Mouse (Mus musculus) liver, postnatal 0 days (tissue): Measurements from ENCODE around the gene Themis. TPM values are rescaled to one million over a fixed set of nuclear protein-coding genes. Genes with fewer than 3 reads are reported as not detected.

Experiments
- ATAC-seq: fragments of 200-750 bp; cut with Nextera tagmentation; 2 replicates; pipeline ENCODE4 v1.8.0; 2017; ENCODE audit warnings: mild to moderate bottlenecking, moderate library complexity
- DNase-seq: peaks from one replicate; pipeline ENCODE4 v3.0.0-alpha.2; 2016
- H3K27ac ChIP-seq: fragments of 300-500 bp; sonication (generic); 2 replicates; pipeline ENCODE4 v1.5.1; 2014; ENCODE audit warnings: antibody characterized with exemption, moderate library complexity, mild to moderate bottlenecking, low read depth
- H3K27me3 ChIP-seq: fragments of 300-500 bp; sonication (generic); 2 replicates; pipeline ENCODE4 v1.6.1; 2014; ENCODE audit warnings: low read length, control low read depth, mixed read lengths; ENCODE audit not compliant: insufficient read depth
- H3K36me3 ChIP-seq: fragments of 300-500 bp; sonication (generic); replicated peaks from 2 replicates; pipeline ENCODE4 v1.6.1; 2014; ENCODE audit warnings: mild to moderate bottlenecking, control low read depth, low read length, moderate library complexity, mixed read lengths; ENCODE audit not compliant: insufficient read depth
- H3K4me1 ChIP-seq: fragments of 300-500 bp; sonication (generic); 2 replicates; pipeline ENCODE4 v1.6.1; 2014; ENCODE audit warnings: antibody characterized with exemption, mild to moderate bottlenecking, control low read depth; ENCODE audit not compliant: insufficient read depth
- H3K4me2 ChIP-seq: fragments of 300-500 bp; sonication (generic); 2 replicates; pipeline ENCODE4 v1.6.1; 2014; ENCODE audit warnings: low read depth, mild to moderate bottlenecking, low read length, moderate library complexity, mixed read lengths
- H3K4me3 ChIP-seq: fragments of 300-500 bp; sonication (generic); 2 replicates; pipeline ENCODE4 v1.5.1; 2014; ENCODE audit warnings: low read depth, low read length
- H3K9ac ChIP-seq: fragments of 300-500 bp; sonication (generic); replicated peaks from 2 replicates; pipeline ENCODE4 v1.6.1; 2014; ENCODE audit warnings: mild to moderate bottlenecking, moderate library complexity
- H3K9me3 ChIP-seq: fragments of 300-500 bp; sonication (generic); 2 replicates; pipeline ENCODE4 v1.6.1; 2016; ENCODE audit warnings: mild to moderate bottlenecking, control low read depth, low read length, mixed read lengths
- CTCF ChIP-seq: sonication (generic); IDR thresholded peaks from 2 replicates; pipeline ENCODE4 v1.5.1; 2016; ENCODE audit warnings: antibody characterized with exemption, low read depth
- EP300 ChIP-seq: IDR thresholded peaks from 2 replicates; pipeline ENCODE4 v1.6.1; 2016; ENCODE audit warnings: antibody characterized with exemption, low read depth, mild to moderate bottlenecking
- WGBS: fragments of 180-500 bp; shearing (Covaris S2); extraction: QIAGEN DNeasy Blood & Tissue Kit; methylation state at CpG from one replicate; pipeline ENCODE4 v1.1.7; 2014; ENCODE audit not compliant: insufficient replicate concordance; 5-methylcytosine and 5-hydroxymethylcytosine counted together
- polyA plus RNA-seq: library from polyadenylated mRNA; unstranded; fragments of >200 nt; fragmentation: Nextera tagmentation; extraction: Ambion mirVana; gene quantifications from 2 replicates; pipeline ENCODE4 v1.2.1, GENCODE M21; 2015

The Themis gene
- polyA plus RNA-seq, result not detected in 2 replicates

DNA sequence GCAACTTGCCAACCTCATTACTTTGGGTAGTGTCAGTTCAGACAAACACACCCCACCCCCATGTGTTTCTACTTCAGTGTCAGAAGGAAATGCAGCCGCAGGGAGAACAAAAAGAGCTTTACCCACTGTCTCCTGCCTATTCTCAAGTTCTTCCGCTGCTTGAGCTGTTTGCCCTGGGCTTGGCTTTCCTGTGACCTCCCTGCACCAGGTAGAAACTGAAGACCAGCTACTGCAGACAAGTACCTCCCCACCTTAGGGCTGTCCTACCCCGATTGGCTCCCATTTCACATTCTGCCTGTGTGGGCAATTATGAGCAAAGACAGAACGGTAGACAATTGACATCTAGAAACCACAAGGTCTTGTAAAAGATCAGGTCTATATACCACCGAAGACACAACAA, at the start of gene Themis:
TSS of gene Themis (plus strand) at position 100 of the 400 bp plus-strand sequence.
- TF ChIP-seq EP300 (no peak), CTCF (no peak)
- no peak within 1 kb of the TSS for H3K9ac ChIP-seq
- no peak within 1 kb of the TSS for H3K4me2 ChIP-seq
- H3K4me3 ChIP-seq, result no peak within 1 kb of the TSS
- no peaks in the 10 kb centered on the region for H3K27me3 ChIP-seq
- DNase-seq (no peak), ATAC-seq (no peak)
- H3K9me3 ChIP-seq, result no peaks in the 10 kb centered on the region
- H3K36me3 ChIP-seq, result no peaks in the 10 kb centered on the region
- H3K27ac ChIP-seq, result no peak within 1 kb of the TSS
- WGBS, result 53% methylated on average over 5 of the region's 5 CpGs
- no peaks in the 10 kb centered on the region for H3K4me1 ChIP-seq

GRCm38 (mm10) chr10:28619415-28619814, 48.7 kb upstream of the Themis start:
- Histone ChIP-seq H3K9ac (no peak overlapping the region), H3K4me1 (no peaks in the 10 kb centered on the region), H3K36me3 (no peaks in the 10 kb centered on the region), H3K4me3 (no peak overlapping the region), H3K9me3 (no peaks in the 10 kb centered on the region), H3K27me3 (no peaks in the 10 kb centered on the region), H3K4me2 (no peak overlapping the region), H3K27ac (no peak overlapping the region)
- WGBS, result 74% methylated on average over 1 of the region's 1 CpGs
- TF ChIP-seq CTCF (no peak), EP300 (no peak)
- DNase-seq (no peak), ATAC-seq (no peak)

- no peak overlapping the region for H3K4me3 ChIP-seq
- TF ChIP-seq CTCF (no peak), EP300 (no peak)
- H3K4me1 ChIP-seq, result no peaks in the 10 kb centered on the region
- no peak for ATAC-seq
- H3K9me3 ChIP-seq, result no peaks in the 10 kb centered on the region
- no peaks in the 10 kb centered on the region for H3K27me3 ChIP-seq
- no peak overlapping the region for H3K27ac ChIP-seq
- H3K4me2 ChIP-seq, result no peak overlapping the region
- no peaks in the 10 kb centered on the region for H3K36me3 ChIP-seq
- no peak for DNase-seq
- no peak overlapping the region for H3K9ac ChIP-seq
Measured at GRCm38 (mm10) chr10:28636096-28636495, 32.1 kb upstream of the Themis start.

GRCm38 (mm10) chr10:28641887-28642286, 26.3 kb upstream of the Themis start:
- Histone ChIP-seq H3K27me3 (no peaks in the 10 kb centered on the region), H3K4me1 (no peaks in the 10 kb centered on the region), H3K27ac (no peak overlapping the region), H3K9me3 (no peaks in the 10 kb centered on the region), H3K4me2 (no peak overlapping the region), H3K4me3 (no peak overlapping the region), H3K9ac (no peak overlapping the region), H3K36me3 (no peaks in the 10 kb centered on the region)
- TF ChIP-seq EP300 (no peak), CTCF (no peak)
- ATAC-seq (no peak), DNase-seq (no peak)
- WGBS, result 86% methylated on average over 2 of the region's 2 CpGs

- H3K4me1 ChIP-seq, result no peaks in the 10 kb centered on the region
- no peaks in the 10 kb centered on the region for H3K27me3 ChIP-seq
- ATAC-seq (no peak), DNase-seq (no peak)
- H3K36me3 ChIP-seq, result no peaks in the 10 kb centered on the region
- no peak overlapping the region for H3K4me2 ChIP-seq
- H3K4me3 ChIP-seq, result no peak overlapping the region
- TF ChIP-seq CTCF (no peak), EP300 (no peak)
- H3K27ac ChIP-seq, result no peak overlapping the region
- no peak overlapping the region for H3K9ac ChIP-seq
- no peaks in the 10 kb centered on the region for H3K9me3 ChIP-seq
- WGBS, result 80% methylated on average over 2 of the region's 2 CpGs
Measured at GRCm38 (mm10) chr10:28647855-28648254, 20.3 kb upstream of the Themis start.

GRCm38 (mm10) chr10:28649109-28649899, 18.9 kb upstream of the Themis start:
- Histone ChIP-seq H3K27ac (no peak overlapping the region), H3K9ac (no peak overlapping the region)

DNA sequence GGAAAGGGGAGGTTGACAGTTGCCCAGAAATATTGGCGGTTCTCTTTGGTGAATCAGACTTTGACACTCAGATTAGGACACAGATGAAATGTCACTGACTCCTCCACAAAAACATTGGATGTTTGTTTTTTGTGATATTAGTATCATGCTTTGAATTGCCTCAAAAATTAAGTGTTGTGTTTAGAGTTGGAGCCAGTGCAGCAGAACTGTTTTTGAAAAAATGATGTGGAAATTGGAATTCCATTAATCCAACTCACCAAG, 18.3 kb upstream of the Themis start:
- no peak overlapping the region for H3K4me2 ChIP-seq
- H3K36me3 ChIP-seq, result no peaks in the 10 kb centered on the region
- no peak overlapping the region for H3K4me3 ChIP-seq
- H3K27ac ChIP-seq, result no peak overlapping the region
- 50% methylated on average over 1 of the region's 1 CpGs for WGBS
- H3K9ac ChIP-seq, result no peak overlapping the region
- no peaks in the 10 kb centered on the region for H3K4me1 ChIP-seq
- H3K9me3 ChIP-seq, result no peaks in the 10 kb centered on the region
- H3K27me3 ChIP-seq, result no peaks in the 10 kb centered on the region
- DNase-seq (no peak), ATAC-seq (0 out of 2 replicates have a peak, but pooled peaks have one; percentile 31)
- TF ChIP-seq EP300 (no peak), CTCF (no peak)

More at GRCm38 (mm10) chr10:28649109-28649899, 18.9 kb upstream of the Themis start:
- Histone ChIP-seq H3K4me1 (no peaks in the 10 kb centered on the region), H3K27me3 (no peaks in the 10 kb centered on the region), H3K4me3 (no peak overlapping the region), H3K36me3 (no peaks in the 10 kb centered on the region), H3K4me2 (no peak overlapping the region), H3K9me3 (no peaks in the 10 kb centered on the region)
- no peak for DNase-seq
- no peak for ATAC-seq
- no peak for TF ChIP-seq CTCF
- WGBS, result 73% methylated on average over 6 of the region's 6 CpGs
